Mouse (Mus musculus) neutrophil, adult 65 days (primary cell): ENCODE results near the gene Frat1. TPM values are rescaled to one million over a fixed set of nuclear protein-coding genes. Genes with fewer than 3 reads are reported as not detected.

Experiments
- total RNA-seq: library from RNA; stranded (reverse); gene quantifications from 2 replicates; pipeline ENCODE4 v1.2.4, GENCODE M21; 2023

The Frat1 gene
- total RNA-seq: 37.2 and 42.7 TPM in 2 replicates

GRCm38 (mm10) chr19:41829381-41830105, at the start of gene Frat1:
TSS of gene Frat1 (plus strand) at chr19:41829970.

GRCm38 (mm10) chr19:41801742-41802369, 27.9 kb upstream of the Frat1 start, which contains the start of gene Arhgap19:
TSS of gene Arhgap19 (minus strand) at chr19:41802047.

GRCm38 (mm10) chr19:41847992-41848851, 18.5 kb downstream of the Frat1 start, which contains the start of gene Frat2:
TSS of gene Frat2 (minus strand) at chr19:41848132.

Other genes with a start within 250 kb of the Frat1 start
- gene Gm340, start 247.6 kb upstream of the Frat1 start, total RNA-seq: 24.1 and 33.5 TPM in 2 replicates
- gene Slit1, start 86.3 kb upstream of the Frat1 start, total RNA-seq: 0.23 and 0.98 TPM in 2 replicates
- 55.0 and 62.0 TPM in 2 replicates for gene Arhgap19, start 27.9 kb upstream of the Frat1 start, total RNA-seq
- gene Frat2, start 18.2 kb downstream of the Frat1 start, total RNA-seq: 62.4 and 80.8 TPM in 2 replicates
- 33.1 and 42.2 TPM in 2 replicates for gene Rrp12, start 66.2 kb downstream of the Frat1 start, total RNA-seq
- gene Pgam1, start 82.0 kb downstream of the Frat1 start, total RNA-seq: 332 and 338 TPM in 2 replicates
- gene Exosc1, start 103.5 kb downstream of the Frat1 start, total RNA-seq: 9.9 and 13.9 TPM in 2 replicates
- gene Zdhhc16, start 103.5 kb downstream of the Frat1 start, total RNA-seq: 24.5 and 33.2 TPM in 2 replicates
- gene Mms19, start 151.2 kb downstream of the Frat1 start, total RNA-seq: 28.7 and 54.6 TPM in 2 replicates
- gene Ubtd1, start 151.8 kb downstream of the Frat1 start, total RNA-seq: 34.6 and 35.8 TPM in 2 replicates
- gene Ankrd2, start 206.0 kb downstream of the Frat1 start, total RNA-seq: not detected in 2 replicates
- not detected in 2 replicates for gene Hoga1, start 215.6 kb downstream of the Frat1 start, total RNA-seq
- not detected in 2 replicates for gene 4933411K16Rik, start 222.3 kb downstream of the Frat1 start, total RNA-seq